Mouse (Mus musculus) midbrain, embryonic 11.5 days (tissue): ENCODE results near the gene Dll1. TPM values are rescaled to one million over a fixed set of nuclear protein-coding genes. Genes with fewer than 3 reads are reported as not detected.
A peak's percentile ranks its signal among the peaks of the same experiment; 100 is the strongest.

Experiments used
- ATAC-seq: fragments of 200-750 bp; cut with Nextera tagmentation; 2 replicates; pipeline ENCODE4 v1.8.0; 2017; ENCODE audit warnings: moderate TSS enrichment, moderate library complexity; ENCODE audit not compliant: low FRiP score
- DNase-seq: peaks from one replicate; pipeline ENCODE4 v3.0.0; 2015; ENCODE audit warnings: low spot score; ENCODE audit errors: missing footprints
- H3K27ac ChIP-seq: fragments of 300-500 bp; sonication (generic); 2 replicates; pipeline ENCODE4 v1.5.1; 2014; ENCODE audit warnings: low read depth, low read length
- H3K27me3 ChIP-seq: fragments of 300-500 bp; sonication (generic); 2 replicates; pipeline ENCODE4 v1.6.1; 2014; ENCODE audit warnings: mild to moderate bottlenecking, low read length, moderate library complexity, mixed read lengths; ENCODE audit not compliant: control insufficient read depth, insufficient read depth
- H3K36me3 ChIP-seq: fragments of 300-500 bp; sonication (generic); 2 replicates; pipeline ENCODE4 v1.6.1; 2014; ENCODE audit warnings: mild to moderate bottlenecking, low read length, moderate library complexity, mixed read lengths; ENCODE audit not compliant: control insufficient read depth, insufficient read depth
- H3K4me1 ChIP-seq: fragments of 300-500 bp; sonication (generic); 2 replicates; pipeline ENCODE4 v1.6.1; 2014; ENCODE audit warnings: low read length; ENCODE audit not compliant: control insufficient read depth, insufficient read depth
- H3K4me2 ChIP-seq: fragments of 300-500 bp; sonication (generic); 2 replicates; pipeline ENCODE4 v1.6.1; 2014; ENCODE audit warnings: mild to moderate bottlenecking, moderate library complexity
- H3K4me3 ChIP-seq: fragments of 300-500 bp; sonication (generic); 2 replicates; pipeline ENCODE4 v1.5.1; 2014; ENCODE audit warnings: low read depth, low read length
- H3K9ac ChIP-seq: fragments of 300-500 bp; sonication (generic); 2 replicates; pipeline ENCODE4 v1.6.1; 2014; ENCODE audit warnings: low read length
- H3K9me3 ChIP-seq: fragments of 300-500 bp; sonication (generic); 2 replicates; pipeline ENCODE4 v1.6.1; 2016; ENCODE audit warnings: low read length; ENCODE audit not compliant: control insufficient read depth
- WGBS: fragments of 180-500 bp; shearing (Covaris S2); extraction: QIAGEN DNeasy Blood & Tissue Kit; methylation state at CpG from one replicate; pipeline ENCODE4 v1.1.7; 2014; 5-methylcytosine and 5-hydroxymethylcytosine counted together
- polyA plus RNA-seq: library from polyadenylated mRNA; unstranded; fragments of >200 nt; fragmentation: Nextera tagmentation; extraction: Ambion mirVana; gene quantifications from 2 replicates; pipeline ENCODE4 v1.2.1, GENCODE M21; 2014

Gene Dll1
- polyA plus RNA-seq, 1 experiment from 2014 or later = 68.6 TPM

- Histone ChIP-seq H3K27me3 (no peaks in the 10 kb centered on the region), H3K4me2 (no peak overlapping the region), H3K36me3 (peaks cover 15% of the 10 kb centered on the region), H3K9me3 (no peaks in the 10 kb centered on the region), H3K4me1 (no peaks in the 10 kb centered on the region), H3K9ac (no peak overlapping the region), H3K27ac (no peak overlapping the region), H3K4me3 (no peak overlapping the region)
- WGBS = 88% methylated on average over 1 of the region's 1 CpGs
- DNase-seq = peak; percentile 59
- ATAC-seq = no peak
Observed at GRCm38 (mm10) chr17:15410861-15411260, 34.2 kb upstream of the Dll1 start.

GRCm38 (mm10) chr17:15409261-15409660 lies 32.6 kb upstream of the Dll1 start:
- WGBS = 88% methylated on average over 10 of the region's 10 CpGs
- Histone ChIP-seq H3K9ac (no peak overlapping the region), H3K27me3 (no peaks in the 10 kb centered on the region), H3K4me2 (no peak overlapping the region), H3K27ac (no peak overlapping the region), H3K4me1 (no peaks in the 10 kb centered on the region), H3K4me3 (no peak overlapping the region), H3K9me3 (no peaks in the 10 kb centered on the region), H3K36me3 (peaks cover 14% of the 10 kb centered on the region)
- DNase-seq (peak; percentile 83), ATAC-seq (no peak)

- Histone ChIP-seq H3K27ac (no peak overlapping the region), H3K9me3 (no peaks in the 10 kb centered on the region), H3K9ac (no peak overlapping the region), H3K36me3 (peaks cover 31% of the 10 kb centered on the region), H3K27me3 (no peaks in the 10 kb centered on the region), H3K4me1 (no peaks in the 10 kb centered on the region), H3K4me3 (no peak overlapping the region), H3K4me2 (no peak overlapping the region)
- WGBS = 98% methylated on average over 2 of the region's 2 CpGs
- DNase-seq = peak; percentile 53
- ATAC-seq = no peak
Observed at GRCm38 (mm10) chr17:15406576-15406975, 29.9 kb upstream of the Dll1 start.

GRCm38 (mm10) chr17:15401716-15402115 lies 25.0 kb upstream of the Dll1 start:
- WGBS = 93% methylated on average over 17 of the region's 17 CpGs
- Histone ChIP-seq H3K4me1 (peaks cover 9% of the 10 kb centered on the region), H3K4me3 (no peak overlapping the region), H3K36me3 (peaks cover 20% of the 10 kb centered on the region), H3K27ac (no peak overlapping the region), H3K9me3 (no peaks in the 10 kb centered on the region), H3K4me2 (no peak overlapping the region), H3K27me3 (no peaks in the 10 kb centered on the region), H3K9ac (no peak overlapping the region)
- ATAC-seq (no peak), DNase-seq (no peak)

- Histone ChIP-seq H3K36me3 (no peaks in the 10 kb centered on the region), H3K27me3 (no peaks in the 10 kb centered on the region), H3K9ac (peak within 1 kb of the TSS; percentile 73), H3K4me2 (peak within 1 kb of the TSS; percentile 64), H3K4me3 (peak within 1 kb of the TSS; percentile 59), H3K27ac (peak within 1 kb of the TSS; percentile 80), H3K4me1 (peaks cover 18% of the 10 kb centered on the region), H3K9me3 (no peaks in the 10 kb centered on the region)
- WGBS = under 1% methylated on average over 31 of the region's 31 CpGs
- ATAC-seq (peak; percentile 97), DNase-seq (peak; percentile 97)
Observed at GRCm38 (mm10) chr17:15395997-15396675, 19.5 kb upstream of the Dll1 start, which contains the start of gene Fam120b. TSS of gene Fam120b (plus strand) at chr17:15396202.

GRCm38 (mm10) chr17:15389356-15389755 lies 12.7 kb upstream of the Dll1 start:
- no peak overlapping the region for H3K9ac ChIP-seq
- H3K36me3 ChIP-seq = no peaks in the 10 kb centered on the region
- no peak overlapping the region for H3K4me2 ChIP-seq
- H3K9me3 ChIP-seq = no peaks in the 10 kb centered on the region
- H3K27me3 ChIP-seq = no peaks in the 10 kb centered on the region
- H3K27ac ChIP-seq = no peak overlapping the region
- peak; percentile 49 for DNase-seq
- WGBS = 82% methylated on average over 8 of the region's 8 CpGs
- no peak for ATAC-seq
- no peaks in the 10 kb centered on the region for H3K4me1 ChIP-seq
- no peak overlapping the region for H3K4me3 ChIP-seq

- no peak overlapping the region for H3K27ac ChIP-seq
- ATAC-seq (no peak), DNase-seq (no peak)
- WGBS = 78% methylated on average over 4 of the region's 4 CpGs
- H3K36me3 ChIP-seq = no peaks in the 10 kb centered on the region
- no peaks in the 10 kb centered on the region for H3K27me3 ChIP-seq
- no peak overlapping the region for H3K4me2 ChIP-seq
- no peak overlapping the region for H3K9ac ChIP-seq
- no peaks in the 10 kb centered on the region for H3K9me3 ChIP-seq
- H3K4me1 ChIP-seq = no peaks in the 10 kb centered on the region
- H3K4me3 ChIP-seq = no peak overlapping the region
Observed at GRCm38 (mm10) chr17:15388892-15389291, 12.2 kb upstream of the Dll1 start.

- DNase-seq (no peak), ATAC-seq (no peak)
- no peak overlapping the region for H3K4me2 ChIP-seq
- no peak overlapping the region for H3K4me3 ChIP-seq
- no peak overlapping the region for H3K27ac ChIP-seq
- H3K9me3 ChIP-seq = no peaks in the 10 kb centered on the region
- H3K36me3 ChIP-seq = no peaks in the 10 kb centered on the region
- WGBS = 93% methylated on average over 5 of the region's 5 CpGs
- peaks cover 5% of the 10 kb centered on the region; the same call in 1 of the 2 replicates for H3K27me3 ChIP-seq
- no peak overlapping the region for H3K9ac ChIP-seq
- peaks cover 42% of the 10 kb centered on the region for H3K4me1 ChIP-seq
Observed at GRCm38 (mm10) chr17:15383360-15383759, 6.7 kb upstream of the Dll1 start.

- H3K4me1 ChIP-seq = peaks cover 55% of the 10 kb centered on the region
Observed at GRCm38 (mm10) chr17:15381869-15382660, 5.4 kb upstream of the Dll1 start.

More at GRCm38 (mm10) chr17:15381869-15382660, 5.4 kb upstream of the Dll1 start:
- Histone ChIP-seq H3K27ac (peak overlapping the region; percentile 87; the same call in 1 of the 2 replicates), H3K4me3 (no peak overlapping the region), H3K9ac (no peak overlapping the region), H3K36me3 (no peaks in the 10 kb centered on the region), H3K27me3 (peaks cover 8% of the 10 kb centered on the region; the same call in 1 of the 2 replicates), H3K4me2 (peak overlapping the region; percentile 65), H3K9me3 (no peaks in the 10 kb centered on the region)
- ATAC-seq (no peak), DNase-seq (peak; percentile 92)
- WGBS = 10% methylated on average over 7 of the region's 7 CpGs
